Mouse (Mus musculus) ES-Bruce4 (cell line): Measurements from ENCODE around the gene Ube2e2.

Experiments
- CTCF ChIP-seq: IDR thresholded peaks from one replicate; pipeline ENCODE4 v1.8.1; 2011; ENCODE audit warnings: low read depth, low read length
- EP300 ChIP-seq: IDR thresholded peaks from 2 replicates; pipeline ENCODE4 v1.6.1; 2011; ENCODE audit warnings: low read depth, low read length; ENCODE audit not compliant: insufficient read depth
- POLR2A ChIP-seq: IDR thresholded peaks from one replicate; pipeline ENCODE4 v1.8.1; 2011; ENCODE audit warnings: low read length; ENCODE audit not compliant: insufficient read depth

DNA sequence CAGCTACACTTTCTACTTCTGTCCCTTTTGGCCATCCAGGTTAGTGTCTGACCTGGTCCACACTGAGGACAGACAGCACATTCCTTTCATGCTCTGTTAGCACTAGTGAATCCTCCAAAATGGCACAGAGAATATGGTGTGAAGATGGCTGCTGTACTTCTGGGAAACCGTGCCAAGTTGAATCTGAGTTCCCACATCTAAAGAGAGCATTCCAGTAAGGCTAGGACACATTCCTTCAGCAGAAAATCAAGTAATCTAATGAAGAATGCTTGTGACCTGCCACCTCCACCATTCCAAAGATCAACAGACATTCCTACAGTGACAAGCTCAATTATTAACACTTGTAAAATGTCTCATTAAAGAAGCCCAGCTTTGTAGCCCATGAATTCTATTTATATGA lies 265.9 kb downstream of the Ube2e2 start:
- no peak for TF ChIP-seq CTCF
- no peak for TF ChIP-seq POLR2A
- TF ChIP-seq EP300: no peak
